Comparison of ENCODE assay signal across 9 mouse cellular contexts in genomic region chr1:132982728-132983127, GRCm38 (mm10). TPM values are rescaled to one million over a fixed set of nuclear protein-coding genes. Genes with fewer than 3 reads are reported as not detected.
DNase-seq lines count a peak whose midpoint lies in the region; ATAC-seq and TF ChIP-seq lines count a peak whose summit lies in the region.
"Had no signal": no experiment of that assay in that cellular context is flagged by ENCODE, and none has a peak within 500 bp of the region (broad histone marks: within the 10 kb centered on the region; RNA-seq: fewer than 3 reads in every experiment).

No protein-coding gene starts in this region.

- H3K27me3 ChIP-seq in liver, adult 2 months (ENCODE audit: control insufficient read depth, insufficient read depth, low read length) = no peaks in the 10 kb centered on the region
- no peaks in the 10 kb centered on the region for H3K27me3 ChIP-seq in liver, embryonic 12.5 days (replicated peaks)
- no peaks in the 10 kb centered on the region for H3K27me3 ChIP-seq in embryonic facial prominence, embryonic 15.5 days
- no peaks in the 10 kb centered on the region for H3K27me3 ChIP-seq in hindbrain, embryonic 10.5 days (ENCODE audit: insufficient read depth, poor library complexity, severe bottlenecking)
- no peaks in the 10 kb centered on the region for H3K27me3 ChIP-seq in midbrain, embryonic 10.5 days (ENCODE audit: low read depth, poor library complexity, severe bottlenecking)
- no peaks in the 10 kb centered on the region for H3K27me3 ChIP-seq in small intestine, adult 2 months (ENCODE audit: control insufficient read depth, insufficient read depth, low read length)
- H3K27me3 ChIP-seq: embryonic facial prominence, embryonic 13.5 days had no signal

- H3K79me2 ChIP-seq in liver, adult 2 months (ENCODE audit: control insufficient read depth, insufficient read depth, low read length) = no peaks in the 10 kb centered on the region

- no peak overlapping the region for H3K4me2 ChIP-seq in liver, embryonic 12.5 days
- no peak overlapping the region for H3K4me2 ChIP-seq in embryonic facial prominence, embryonic 15.5 days (replicated peaks)
- H3K4me2 ChIP-seq: embryonic facial prominence, embryonic 13.5 days had no signal

- no peak for ATAC-seq in liver, embryonic 12.5 days
- 0 out of 2 replicates have a peak, but pooled peaks have one; percentile 19 for ATAC-seq in embryonic facial prominence, embryonic 15.5 days (ENCODE audit: insufficient number of reproducible peaks, low FRiP score, low TSS enrichment, low read depth)

- H3K4me3 ChIP-seq in liver, adult 2 months (ENCODE audit: insufficient read depth, low read depth, low read length) = no peak overlapping the region
- H3K4me3 ChIP-seq in liver, embryonic 12.5 days = no peak overlapping the region
- H3K4me3 ChIP-seq in bone marrow macrophage, adult 2 months (ENCODE audit: insufficient read depth, low read length) = no peak overlapping the region
- H3K4me3 ChIP-seq in embryonic facial prominence, embryonic 15.5 days (replicated peaks) = no peak overlapping the region
- no peak overlapping the region for H3K4me3 ChIP-seq in hindbrain, embryonic 10.5 days
- H3K4me3 ChIP-seq in midbrain, embryonic 10.5 days = no peak overlapping the region
- H3K4me3 ChIP-seq in small intestine, adult 2 months (ENCODE audit: low read depth, low read length) = no peak overlapping the region
- H3K4me3 ChIP-seq: embryonic facial prominence, embryonic 13.5 days had no signal

- no peak for DNase-seq in liver, adult 2 months (ENCODE audit: extremely low read depth, low read depth, low spot score)
- DNase-seq in hindbrain, embryonic 10.5 days (ENCODE audit: low spot score) = peak; percentile 73
- DNase-seq in layer of hippocampus, postnatal 10 days (ENCODE audit: low spot score in 2 of 2) = peak; percentile 79 to 81
- peak; percentile 73 for DNase-seq in midbrain, embryonic 10.5 days (ENCODE audit: low spot score)

- 65% methylated on average over 7 of the region's 7 CpGs for WGBS in liver, adult 2 months
- WGBS in liver, embryonic 12.5 days (ENCODE audit: insufficient replicate concordance) = 64% methylated on average over 7 of the region's 7 CpGs
- WGBS in embryonic facial prominence, embryonic 15.5 days = 65% methylated on average over 7 of the region's 7 CpGs
- WGBS in hindbrain, embryonic 10.5 days = 61% methylated on average over 7 of the region's 7 CpGs
- 66% methylated on average over 7 of the region's 7 CpGs for WGBS in midbrain, embryonic 10.5 days
- WGBS in small intestine, adult 2 months = 68% methylated on average over 7 of the region's 7 CpGs

- H3K4me1 ChIP-seq in liver, adult 2 months (ENCODE audit: control insufficient read depth, insufficient read depth, low read length) = no peaks in the 10 kb centered on the region
- no peaks in the 10 kb centered on the region for H3K4me1 ChIP-seq in liver, embryonic 12.5 days
- no peaks in the 10 kb centered on the region for H3K4me1 ChIP-seq in bone marrow macrophage, adult 2 months (ENCODE audit: control insufficient read depth, insufficient read depth, low read length)
- H3K4me1 ChIP-seq in embryonic facial prominence, embryonic 15.5 days = no peaks in the 10 kb centered on the region
- H3K4me1 ChIP-seq in hindbrain, embryonic 10.5 days (replicated peaks) = no peaks in the 10 kb centered on the region
- H3K4me1 ChIP-seq in midbrain, embryonic 10.5 days = no peaks in the 10 kb centered on the region
- no peaks in the 10 kb centered on the region for H3K4me1 ChIP-seq in small intestine, adult 2 months (ENCODE audit: control insufficient read depth, insufficient read depth, insufficient read length, low read length)
- H3K4me1 ChIP-seq: embryonic facial prominence, embryonic 13.5 days had no signal

- no peak overlapping the region for H3K27ac ChIP-seq in liver, adult 2 months (replicated peaks; ENCODE audit: insufficient read depth, low read depth, low read length)
- H3K27ac ChIP-seq in liver, embryonic 12.5 days = no peak overlapping the region
- H3K27ac ChIP-seq in bone marrow macrophage, adult 2 months (ENCODE audit: insufficient read depth, low read depth, low read length) = no peak overlapping the region
- H3K27ac ChIP-seq in embryonic facial prominence, embryonic 15.5 days (replicated peaks) = no peak overlapping the region
- no peak overlapping the region for H3K27ac ChIP-seq in hindbrain, embryonic 10.5 days
- H3K27ac ChIP-seq in midbrain, embryonic 10.5 days (replicated peaks) = no peak overlapping the region
- H3K27ac ChIP-seq in small intestine, adult 2 months (ENCODE audit: insufficient read depth, low read depth, low read length) = no peak overlapping the region
- H3K27ac ChIP-seq: embryonic facial prominence, embryonic 13.5 days had no signal

- TF ChIP-seq CTCF in liver, adult 2 months (IDR thresholded peaks at IDR 0.05; ENCODE audit: low read depth, low read length) = peak; percentile 71
- peak; percentile 52; the same call in 1 of the 2 replicates for TF ChIP-seq CTCF in bone marrow macrophage, adult 2 months (IDR thresholded peaks at IDR 0.05; ENCODE audit: low read depth, low read length)
- peak; percentile 56; the same call in 1 of the 2 replicates for TF ChIP-seq CTCF in small intestine, adult 2 months (IDR thresholded peaks at IDR 0.05; ENCODE audit: extremely low read depth, insufficient read length, insufficient replicate concordance, low read depth, low read length)

- TF ChIP-seq POLR2A in liver, adult 2 months (IDR thresholded peaks at IDR 0.05; ENCODE audit: extremely low read depth, insufficient read depth, low read length) = no peak
- TF ChIP-seq POLR2A in bone marrow macrophage, adult 2 months (IDR thresholded peaks at IDR 0.05; ENCODE audit: borderline replicate concordance, low read depth, low read length) = no peak
- no peak for TF ChIP-seq POLR2A in small intestine, adult 2 months (IDR thresholded peaks at IDR 0.05; ENCODE audit: low read depth, low read length)

- no peak overlapping the region for H3K9ac ChIP-seq in liver, adult 2 months (ENCODE audit: low read depth, low read length)
- no peak overlapping the region for H3K9ac ChIP-seq in liver, embryonic 12.5 days
- H3K9ac ChIP-seq in embryonic facial prominence, embryonic 15.5 days = no peak overlapping the region
- H3K9ac ChIP-seq: embryonic facial prominence, embryonic 13.5 days had no signal

- no peaks in the 10 kb centered on the region for H3K9me3 ChIP-seq in liver, embryonic 12.5 days (replicated peaks)
- H3K9me3 ChIP-seq in embryonic facial prominence, embryonic 15.5 days (replicated peaks) = no peaks in the 10 kb centered on the region
- no peaks in the 10 kb centered on the region for H3K9me3 ChIP-seq in hindbrain, embryonic 10.5 days
- no peaks in the 10 kb centered on the region for H3K9me3 ChIP-seq in midbrain, embryonic 10.5 days (replicated peaks)
- H3K9me3 ChIP-seq: embryonic facial prominence, embryonic 13.5 days had no signal

- H3K36me3 ChIP-seq in liver, adult 2 months (ENCODE audit: control insufficient read depth, insufficient read depth, low read length) = peaks cover 18% of the 10 kb centered on the region
- peaks cover 71% of the 10 kb centered on the region for H3K36me3 ChIP-seq in liver, embryonic 12.5 days
- peaks cover 43% of the 10 kb centered on the region for H3K36me3 ChIP-seq in embryonic facial prominence, embryonic 15.5 days
- peaks cover 82% of the 10 kb centered on the region for H3K36me3 ChIP-seq in hindbrain, embryonic 10.5 days
- H3K36me3 ChIP-seq in midbrain, embryonic 10.5 days = peaks cover 81% of the 10 kb centered on the region
- H3K36me3 ChIP-seq in small intestine, adult 2 months (ENCODE audit: control insufficient read depth, insufficient read depth, low read length) = peaks cover 32% of the 10 kb centered on the region

RNA-seq across cellular contexts. Expression of gene Mdm4, which starts 47.6 kb away (rescaled TPM):
- total RNA-seq in liver, adult 2 months (2014; rRNA removed) = 40.9 and 41.8 TPM in 2 replicates
- polyA plus RNA-seq in liver, adult 2 months (2012; rRNA removed) = 8.9 and 14.3 TPM in 2 replicates
- polyA plus RNA-seq in liver, embryonic 12.5 days (2016; fragmentation: Nextera tagmentation; extraction: Ambion mirVana) = 24.9 and 26.2 TPM in 2 replicates
- polyA plus RNA-seq in bone marrow macrophage, adult 2 months (2012; ENCODE audit: insufficient read depth, insufficient read length, missing spikeins) = 81.8 and 101 TPM in 2 replicates
- 33.5 and 42.3 TPM in 2 replicates for polyA plus RNA-seq in embryonic facial prominence, embryonic 15.5 days (2015; fragmentation: Nextera tagmentation; extraction: Ambion mirVana)
- polyA plus RNA-seq in hindbrain, embryonic 10.5 days (2016; fragmentation: Nextera tagmentation; extraction: Ambion mirVana) = 31.9 and 36.3 TPM in 2 replicates
- total RNA-seq in layer of hippocampus, postnatal 10 days (2021) = 10 to 100 TPM; 93.0 to 99.9 TPM
- 34.6 and 37.7 TPM in 2 replicates for polyA plus RNA-seq in midbrain, embryonic 10.5 days (2016; fragmentation: Nextera tagmentation; extraction: Ambion mirVana)
- 6.1 and 11.2 TPM in 2 replicates for polyA plus RNA-seq in small intestine, adult 2 months (2012; rRNA removed)
